Mouse (Mus musculus) CH12.LX (cell line): ENCODE results near the gene Adm. TPM values are rescaled to one million over a fixed set of nuclear protein-coding genes. Genes with fewer than 3 reads are reported as not detected.
"Not testable (repeated sequence)": the region's sequence is repeated elsewhere in the genome, so short reads cannot be mapped to it uniquely, and the experiment has no call there.

Experiments
- DNase-seq: peaks from one replicate; pipeline ENCODE4 v3.0.0-alpha.2; 2013; ENCODE audit errors: extremely low read depth
- H3K27ac ChIP-seq: 2 replicates; pipeline ENCODE4 v1.5.1; 2012; ENCODE audit warnings: low read depth, mild to moderate bottlenecking, control low read depth, moderate library complexity; ENCODE audit not compliant: insufficient read depth
- H3K27me3 ChIP-seq: replicated peaks from 2 replicates; pipeline ENCODE3; 2012; ENCODE audit warnings: inconsistent platforms
- H3K36me3 ChIP-seq, 2 experiments: replicated peaks in 1 of 2; 2 replicates each; pipeline versions ENCODE3 to v1.6.1; 2012; ENCODE audit warnings: inconsistent platforms in 1 of 2, low read length in 1 of 2, mild to moderate bottlenecking in 1 of 2, mixed read lengths in 1 of 2, moderate library complexity in 1 of 2; ENCODE audit not compliant: control insufficient read depth in 1 of 2, insufficient read depth in 1 of 2
- H3K4me1 ChIP-seq, 2 experiments: 2 replicates each; pipeline ENCODE4 v1.6.1; 2012; ENCODE audit warnings: inconsistent platforms in 1 of 2, moderate library complexity in 1 of 2; ENCODE audit not compliant: insufficient read depth in 2 of 2, control insufficient read depth in 1 of 2
- H3K4me2 ChIP-seq: 2 replicates; pipeline ENCODE4 v1.6.1; 2012; ENCODE audit warnings: low read depth, mild to moderate bottlenecking, control low read depth; ENCODE audit not compliant: poor library complexity, insufficient read depth, severe bottlenecking
- H3K4me3 ChIP-seq, 3 experiments: fragments of 150-350 bp in 1 of 3; sonication (generic) in 1 of 3; replicated peaks in 1 of 3; 2 replicates each; pipeline versions ENCODE3 to v1.5.1; 2011 to 2012; ENCODE audit warnings: low read depth in 2 of 3, low read length in 2 of 3, mild to moderate bottlenecking in 2 of 3, moderate library complexity in 2 of 3, control low read depth in 1 of 3, improper control_type of control experiment in 1 of 3, inconsistent platforms in 1 of 3, mixed read lengths in 1 of 3; ENCODE audit not compliant: poor library complexity in 1 of 3
- H3K79me2 ChIP-seq: replicated peaks from 2 replicates; pipeline ENCODE4 v1.6.1; 2012; ENCODE audit warnings: mild to moderate bottlenecking, moderate library complexity; ENCODE audit not compliant: control insufficient read depth, poor library complexity, insufficient read depth, severe bottlenecking; ENCODE audit errors: extremely low read depth
- H3K9ac ChIP-seq: 2 replicates; pipeline ENCODE4 v1.6.1; 2012; ENCODE audit warnings: low read depth, mild to moderate bottlenecking, control low read depth, moderate library complexity; ENCODE audit not compliant: insufficient read depth
- H3K9me3 ChIP-seq: replicated peaks from 2 replicates; pipeline ENCODE3; 2012; ENCODE audit warnings: low read length, inconsistent platforms, mixed read lengths
- BHLHE40 ChIP-seq: IDR thresholded peaks from 2 replicates; pipeline ENCODE4 v1.6.1; 2011; ENCODE audit warnings: mild to moderate bottlenecking, low read depth, low read length, improper control_type of control experiment
- CHD2 ChIP-seq: IDR thresholded peaks from 2 replicates; pipeline ENCODE4 v1.6.1; 2011; ENCODE audit warnings: low read length, improper control_type of control experiment
- CTCF ChIP-seq, 2 experiments: IDR thresholded peaks in 1 of 2; conservative IDR thresholded peaks in 1 of 2; 2 replicates each; pipeline ENCODE4 v1.5.1; 2011 to 2012; ENCODE audit warnings: low read depth in 2 of 2, low read length in 2 of 2, improper control_type of control experiment in 1 of 2, inconsistent platforms in 1 of 2, mild to moderate bottlenecking in 1 of 2, moderate library complexity in 1 of 2
- ELF1 ChIP-seq: IDR thresholded peaks from 2 replicates; pipeline ENCODE4 v1.6.1; 2014; ENCODE audit warnings: low read depth, mild to moderate bottlenecking, inconsistent platforms, low read length, improper control_type of control experiment
- EP300 ChIP-seq: IDR thresholded peaks from 2 replicates; pipeline ENCODE4 v1.6.1; 2011; ENCODE audit warnings: low read length, improper control_type of control experiment
- GABPA ChIP-seq: IDR thresholded peaks from 2 replicates; pipeline ENCODE4 v1.6.1; 2012; ENCODE audit warnings: low read depth, low read length, improper control_type of control experiment, inconsistent platforms; ENCODE audit not compliant: insufficient replicate concordance
- HCFC1 ChIP-seq: IDR thresholded peaks from 2 replicates; pipeline ENCODE4 v1.6.1; 2012; ENCODE audit warnings: low read depth, mild to moderate bottlenecking, inconsistent platforms, low read length, improper control_type of control experiment
- JUN ChIP-seq: IDR thresholded peaks from 2 replicates; pipeline ENCODE4 v1.6.1; 2011; ENCODE audit warnings: low read depth, mild to moderate bottlenecking, low read length, improper control_type of control experiment, moderate library complexity; ENCODE audit not compliant: insufficient read depth
- JUND ChIP-seq: conservative IDR thresholded peaks from 2 replicates; pipeline ENCODE4 v1.6.1; 2011; ENCODE audit warnings: low read depth, low read length, improper control_type of control experiment
- MAFK ChIP-seq: IDR thresholded peaks from 2 replicates; pipeline ENCODE4 v1.6.1; 2011; ENCODE audit warnings: low read length, improper control_type of control experiment; ENCODE audit not compliant: insufficient replicate concordance
- MAX ChIP-seq: IDR thresholded peaks from 2 replicates; pipeline ENCODE4 v1.6.1; 2011; ENCODE audit warnings: low read length, improper control_type of control experiment
- MAZ ChIP-seq: IDR thresholded peaks from 2 replicates; pipeline ENCODE4 v1.6.1; 2012; ENCODE audit warnings: low read depth, mild to moderate bottlenecking, inconsistent platforms, low read length, improper control_type of control experiment, moderate library complexity
- MXI1 ChIP-seq: IDR thresholded peaks from 2 replicates; pipeline ENCODE4 v1.6.1; 2011; ENCODE audit warnings: mild to moderate bottlenecking, low read depth, low read length, improper control_type of control experiment
- MYC ChIP-seq: IDR thresholded peaks from 2 replicates; pipeline ENCODE4 v1.6.1; 2011; ENCODE audit warnings: low read depth, mild to moderate bottlenecking, improper control_type of control experiment, low read length
- NELFE ChIP-seq: IDR thresholded peaks from 2 replicates; pipeline ENCODE4 v1.6.1; 2011; ENCODE audit warnings: low read depth, low read length, improper control_type of control experiment
- POLR2A ChIP-seq: IDR thresholded peaks from 2 replicates; pipeline ENCODE4 v1.6.1; 2011; ENCODE audit warnings: low read depth, mild to moderate bottlenecking, improper control_type of control experiment, low read length
- POLR2AphosphoS2 ChIP-seq: IDR thresholded peaks from 2 replicates; pipeline ENCODE4 v1.6.1; 2011; ENCODE audit warnings: low read depth, low read length, improper control_type of control experiment
- RAD21 ChIP-seq: IDR thresholded peaks from 2 replicates; pipeline ENCODE4 v1.6.1; 2011; ENCODE audit warnings: low read depth, mild to moderate bottlenecking, low read length, improper control_type of control experiment, moderate library complexity
- RCOR1 ChIP-seq: conservative IDR thresholded peaks from 2 replicates; pipeline ENCODE4 v1.6.1; 2012; ENCODE audit warnings: low read depth, mild to moderate bottlenecking, inconsistent platforms, low read length, improper control_type of control experiment
- SIN3A ChIP-seq: IDR thresholded peaks from 2 replicates; pipeline ENCODE4 v1.6.1; 2012; ENCODE audit warnings: low read length, improper control_type of control experiment, inconsistent platforms
- TBP ChIP-seq: conservative IDR thresholded peaks from 2 replicates; pipeline ENCODE4 v1.6.1; 2011; ENCODE audit warnings: low read depth, low read length, improper control_type of control experiment
- TCF12 ChIP-seq: IDR thresholded peaks from 2 replicates; pipeline ENCODE4 v1.6.1; 2014; ENCODE audit warnings: low read depth, mild to moderate bottlenecking, inconsistent platforms, low read length, improper control_type of control experiment
- UBTF ChIP-seq: IDR thresholded peaks from 2 replicates; pipeline ENCODE4 v1.6.1; 2012; ENCODE audit warnings: low read depth, mild to moderate bottlenecking, inconsistent platforms, low read length, improper control_type of control experiment, moderate library complexity
- USF1 ChIP-seq: IDR thresholded peaks from 2 replicates; pipeline ENCODE4 v1.6.1; 2014; ENCODE audit warnings: low read depth, mild to moderate bottlenecking, inconsistent platforms, low read length, improper control_type of control experiment
- USF2 ChIP-seq: conservative IDR thresholded peaks from 2 replicates; pipeline ENCODE4 v1.6.1; 2011; ENCODE audit warnings: low read depth, low read length, improper control_type of control experiment
- ZMIZ1 ChIP-seq: IDR thresholded peaks from 2 replicates; pipeline ENCODE4 v1.6.1; 2012; ENCODE audit warnings: low read depth, mild to moderate bottlenecking, inconsistent platforms, low read length, improper control_type of control experiment
- ZNF384 ChIP-seq: IDR thresholded peaks from 2 replicates; pipeline ENCODE4 v1.6.1; 2012; ENCODE audit warnings: low read depth, low read length, improper control_type of control experiment, inconsistent platforms
- dilution Hi-C: fragments of 300-500 bp; cut with MboI; formaldehyde crosslinking; loops from 2 replicates; pipeline ENCODE4 v1.14.3; 2020; ENCODE audit warnings: low sequenced_read_pairs; ENCODE audit not compliant: extremely low pct_unique_long_range_greater_than_20kb, extremely low pct_ligation_motif_present
- in situ Hi-C: fragments of 300-500 bp; cut with MboI; formaldehyde crosslinking; loops from 3 replicates; pipeline ENCODE4 v1.14.3; 2019; ENCODE audit warnings: low sequenced_read_pairs, low pct_ligation_motif_present, low pct_unique_long_range_greater_than_20kb, mixed read lengths
- polyA plus RNA-seq: library from polyadenylated mRNA; unstranded; fragments of >175 nt; gene quantifications from 2 replicates; pipeline ENCODE4 v1.2.1, GENCODE M21; 2012; ENCODE audit warnings: low read depth; ENCODE audit not compliant: insufficient read length
- total RNA-seq, 2 experiments: library from RNA; depleted of rRNA; stranded (reverse); fragments of 300-350 nt in 1 of 2; fragments of >200 nt in 1 of 2; gene quantifications; 2 replicates each; pipeline ENCODE4 v1.2.3; 2012 to 2014

The Adm gene
- total and polyA plus RNA-seq, 3 experiments: 6.9 to 23.2 (median 16.0) TPM

DNA sequence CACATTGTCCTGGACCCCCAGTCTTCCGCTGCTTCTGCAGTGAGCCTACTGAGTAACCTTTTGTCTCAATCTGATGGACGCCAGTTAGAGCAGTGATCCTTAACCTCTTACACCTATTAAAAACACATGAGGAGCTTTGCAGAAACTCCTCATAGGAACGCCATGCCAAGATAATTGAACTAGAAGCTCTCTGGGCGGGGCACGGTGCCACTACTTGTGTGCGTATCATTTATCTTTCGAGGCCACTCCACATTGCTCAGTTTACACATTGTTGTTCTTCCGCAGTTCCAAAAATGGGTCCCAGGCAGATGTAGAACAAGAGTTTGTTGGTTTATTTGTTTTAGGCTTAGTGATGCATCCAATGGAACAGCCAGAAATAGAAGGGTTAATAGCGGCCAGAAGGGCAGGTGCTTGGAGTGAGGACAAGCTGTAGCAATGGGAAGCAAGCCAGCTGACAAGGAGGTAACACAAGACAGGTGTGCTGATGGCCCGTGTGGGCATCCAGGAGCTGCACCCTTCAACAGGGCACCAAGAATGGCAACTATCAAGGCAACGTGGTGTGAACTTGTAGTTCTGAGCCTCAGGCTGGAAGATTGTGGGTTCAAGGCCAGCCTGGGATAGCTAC is 11.9 kb downstream of the Adm start:
- H3K4me3 ChIP-seq: no peak overlapping the region

DNA sequence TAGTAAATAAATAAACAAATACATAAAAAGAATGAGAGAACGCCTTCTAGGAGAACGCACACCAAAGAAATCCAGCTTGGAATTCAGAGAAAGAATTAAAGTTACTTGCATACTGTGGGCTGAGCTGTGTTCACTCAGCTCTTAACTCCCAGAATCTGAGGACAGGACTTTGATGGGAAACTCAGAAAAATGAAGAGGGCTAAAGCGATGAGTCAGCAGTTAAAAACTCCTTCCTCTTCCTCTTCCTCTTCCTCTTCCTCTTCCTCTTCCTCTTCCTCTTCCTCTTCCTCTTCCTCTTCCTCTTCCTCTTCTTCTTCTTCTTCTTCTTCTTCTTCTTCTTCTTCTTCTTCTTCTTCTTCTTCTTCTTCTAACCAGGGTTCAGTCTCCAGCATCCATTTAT is 12.5 kb downstream of the Adm start:
- H3K4me1 ChIP-seq, H3K9me3 ChIP-seq, H3K27ac ChIP-seq, H3K36me3 ChIP-seq, H3K27me3 ChIP-seq, H3K4me3 ChIP-seq, H3K4me2 ChIP-seq, H3K79me2 ChIP-seq, H3K9ac ChIP-seq, dilution Hi-C loops, in situ Hi-C loops: not testable (repeated sequence)
- peak; percentile 83 for TF ChIP-seq MAFK
- TF ChIP-seq, all 38 proteins: peak for 1; not testable (repeated sequence) for 37
- DNase-seq: not testable (repeated sequence)

More for the DNA sequence above, 11.9 kb downstream of the Adm start:
- TF ChIP-seq CTCF (conservative IDR thresholded peaks at IDR 0.05 in 1 of 2, IDR thresholded peaks at IDR 0.05 in 1 of 2; ENCODE audit: low read depth in 2 of 2, low read length in 2 of 2): no peak
- TF ChIP-seq ELF1: no peak
- TF ChIP-seq TBP: no peak
- no peak for TF ChIP-seq GABPA
- no peak for TF ChIP-seq MXI1
- no peak for TF ChIP-seq ZMIZ1
- no peak for TF ChIP-seq TCF12
- TF ChIP-seq POLR2AphosphoS2: no peak
- TF ChIP-seq BHLHE40: no peak
- no peak for TF ChIP-seq RAD21
- TF ChIP-seq RCOR1: no peak
- TF ChIP-seq MAFK: no peak
- TF ChIP-seq MYC: no peak
- TF ChIP-seq USF2: no peak
- Histone ChIP-seq H3K27ac (no peak overlapping the region), H3K36me3 (no peaks in the 10 kb centered on the region), H3K9me3 (no peaks in the 10 kb centered on the region), H3K79me2 (no peaks in the 10 kb centered on the region), H3K27me3 (no peaks in the 10 kb centered on the region), H3K9ac (no peak overlapping the region), H3K4me1 (no peaks in the 10 kb centered on the region), H3K4me2 (no peak overlapping the region)
- no peak for DNase-seq
- dilution Hi-C loops (no loop called here), in situ Hi-C loops (no loop called here)

GRCm38 (mm10) chr7:110645311-110645710 is 17.9 kb downstream of the Adm start:
- Histone ChIP-seq H3K4me1 (peaks cover 3 to 12% of the 10 kb centered on the region in 2 experiments; a peak in 3 of 4 replicates), H3K79me2 (no peaks in the 10 kb centered on the region), H3K9ac (no peak overlapping the region), H3K4me3 (no peak overlapping the region), H3K27ac (no peak overlapping the region), H3K4me2 (no peak overlapping the region), H3K9me3 (peaks cover 8% of the 10 kb centered on the region), H3K36me3 (no peaks in the 10 kb centered on the region), H3K27me3 (no peaks in the 10 kb centered on the region)
- dilution Hi-C loops (no loop called here), in situ Hi-C loops (no loop called here)
- DNase-seq: peak; percentile 80
- TF ChIP-seq MAX (no peak; the same call in 1 of the 2 replicates), NELFE (no peak), TBP (no peak), ZNF384 (no peak), EP300 (no peak), SIN3A (no peak), CTCF (conservative IDR thresholded peaks at IDR 0.05 in 1 of 2, IDR thresholded peaks at IDR 0.05 in 1 of 2; ENCODE audit: low read depth in 2 of 2, low read length in 2 of 2) (peak; percentile 37 to 77), UBTF (no peak), POLR2A (no peak), MAZ (no peak), JUN (no peak), HCFC1 (no peak), JUND (no peak), CHD2 (no peak), BHLHE40 (peak; percentile 45), MXI1 (no peak), MYC (0 out of 2 replicates have a peak, but pooled peaks have one; percentile 33), USF1 (no peak)
